Mouse (Mus musculus) spleen, postnatal 10 days (tissue): Measurements from ENCODE around the gene Gpr132.
"Not testable (repeated sequence)": the region's sequence is repeated elsewhere in the genome, so short reads cannot be mapped to it uniquely, and the experiment has no call there.

ENCODE experiments used
- DNase-seq, 2 experiments: peaks; one replicate each; pipeline ENCODE4 v3.0.0; 2021 to 2022; ENCODE audit warnings: low spot score in 2 of 2

Gene Gpr132

GRCm38 (mm10) chr12:112854610-112855333, 13.3 kb downstream of the Gpr132 start:
- peak in 1 of 2 experiments; percentile 67 for DNase-seq

DNA sequence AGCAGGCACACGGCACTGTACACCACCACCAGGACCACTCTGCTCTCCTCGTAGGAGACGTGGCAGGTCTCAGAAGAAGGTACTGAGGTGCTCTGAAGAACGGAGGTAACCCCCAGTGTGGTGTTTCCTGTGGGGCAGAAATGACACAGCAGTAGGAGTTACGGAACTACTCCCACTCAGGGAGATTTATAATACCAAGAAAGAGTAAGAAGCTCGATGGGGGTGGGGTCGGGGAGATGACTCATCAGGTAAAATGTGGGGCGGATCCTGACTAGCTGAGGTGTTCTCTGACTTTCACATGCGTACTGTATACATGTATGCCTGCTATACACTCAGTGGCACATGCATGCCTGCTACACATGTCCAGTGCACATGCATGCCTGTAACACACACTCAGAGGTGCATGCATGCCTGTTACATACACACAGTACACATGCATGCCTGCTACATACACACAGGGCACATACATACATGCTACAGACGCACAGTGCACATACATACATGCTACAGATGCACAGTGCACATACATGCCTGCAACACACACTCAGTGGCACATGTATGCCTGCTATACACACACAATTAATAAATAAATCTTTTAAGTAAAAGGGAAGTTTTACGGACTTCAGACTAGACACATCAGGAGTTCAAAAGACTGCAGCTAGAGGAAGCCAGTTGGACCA, 14.8 kb downstream of the Gpr132 start:
- no peak for DNase-seq

DNA sequence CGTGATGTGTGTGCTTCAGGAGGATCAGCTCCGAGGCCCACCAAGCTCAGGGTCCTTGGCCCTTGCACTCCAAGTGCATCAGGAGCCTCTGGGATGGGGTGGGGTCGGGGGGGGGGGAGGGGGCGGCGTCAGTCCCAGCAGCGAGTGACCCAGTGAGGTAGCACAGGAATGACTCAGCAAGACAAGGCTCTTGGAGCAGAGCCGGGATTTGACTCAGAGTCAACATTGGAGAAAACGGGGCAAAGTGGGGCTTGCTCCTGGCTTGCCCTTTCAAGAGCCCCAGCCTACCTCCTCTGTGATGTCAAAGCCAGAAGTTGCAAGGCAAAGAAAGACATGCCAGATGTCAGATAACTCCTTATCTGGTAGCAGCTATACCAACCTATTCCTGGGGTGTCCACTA, 16.9 kb downstream of the Gpr132 start:
- no peak for DNase-seq

DNA sequence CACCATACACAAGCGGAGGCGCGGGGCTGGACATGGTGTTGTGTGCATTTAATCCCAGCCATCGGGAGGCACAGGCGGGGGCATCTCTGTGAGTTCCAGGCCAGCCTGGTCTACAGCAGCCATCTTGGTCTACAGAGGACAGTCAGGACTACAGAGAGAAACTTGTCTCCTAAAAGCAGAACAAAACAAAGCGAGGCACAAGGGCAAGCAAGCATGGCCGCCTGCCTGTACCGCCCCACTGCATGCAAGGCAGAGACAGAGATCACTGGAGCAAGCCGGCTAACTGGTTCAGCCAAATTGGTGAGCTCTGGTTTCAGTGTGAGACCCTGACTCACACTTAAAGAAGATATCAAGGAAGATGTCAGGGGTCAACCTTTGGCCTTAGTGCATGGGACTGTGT, 17.7 kb downstream of the Gpr132 start:
- DNase-seq: no peak

- DNase-seq: no peak
Measured at GRCm38 (mm10) chr12:112849235-112850022, 18.6 kb downstream of the Gpr132 start.

GRCm38 (mm10) chr12:112847880-112848279, 20.1 kb downstream of the Gpr132 start:
- DNase-seq: no peak

GRCm38 (mm10) chr12:112843803-112844202, 24.2 kb downstream of the Gpr132 start:
- DNase-seq: peak; percentile 83 to 94

DNA sequence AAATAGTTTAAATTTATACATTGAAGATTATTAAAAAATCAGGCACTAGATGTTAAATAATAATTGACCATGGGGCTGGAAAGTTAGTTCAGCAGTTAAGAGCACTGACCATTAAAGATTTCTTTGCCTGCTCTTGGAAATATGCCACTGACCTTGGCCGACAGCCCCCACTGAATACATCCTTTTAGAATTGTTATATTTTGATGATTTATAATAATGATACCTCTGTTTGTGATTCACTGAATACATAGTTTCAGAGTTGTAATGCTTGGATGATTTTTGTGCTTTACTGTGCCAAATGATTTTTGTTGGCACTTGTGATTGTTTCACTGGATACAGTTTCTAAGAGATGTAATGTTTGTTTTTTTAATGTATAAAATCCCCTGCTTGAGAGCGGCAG, 25.9 kb downstream of the Gpr132 start:
- not testable (repeated sequence) for DNase-seq

GRCm38 (mm10) chr12:112841338-112841892, 26.6 kb downstream of the Gpr132 start:
- not testable (repeated sequence) for DNase-seq

DNA sequence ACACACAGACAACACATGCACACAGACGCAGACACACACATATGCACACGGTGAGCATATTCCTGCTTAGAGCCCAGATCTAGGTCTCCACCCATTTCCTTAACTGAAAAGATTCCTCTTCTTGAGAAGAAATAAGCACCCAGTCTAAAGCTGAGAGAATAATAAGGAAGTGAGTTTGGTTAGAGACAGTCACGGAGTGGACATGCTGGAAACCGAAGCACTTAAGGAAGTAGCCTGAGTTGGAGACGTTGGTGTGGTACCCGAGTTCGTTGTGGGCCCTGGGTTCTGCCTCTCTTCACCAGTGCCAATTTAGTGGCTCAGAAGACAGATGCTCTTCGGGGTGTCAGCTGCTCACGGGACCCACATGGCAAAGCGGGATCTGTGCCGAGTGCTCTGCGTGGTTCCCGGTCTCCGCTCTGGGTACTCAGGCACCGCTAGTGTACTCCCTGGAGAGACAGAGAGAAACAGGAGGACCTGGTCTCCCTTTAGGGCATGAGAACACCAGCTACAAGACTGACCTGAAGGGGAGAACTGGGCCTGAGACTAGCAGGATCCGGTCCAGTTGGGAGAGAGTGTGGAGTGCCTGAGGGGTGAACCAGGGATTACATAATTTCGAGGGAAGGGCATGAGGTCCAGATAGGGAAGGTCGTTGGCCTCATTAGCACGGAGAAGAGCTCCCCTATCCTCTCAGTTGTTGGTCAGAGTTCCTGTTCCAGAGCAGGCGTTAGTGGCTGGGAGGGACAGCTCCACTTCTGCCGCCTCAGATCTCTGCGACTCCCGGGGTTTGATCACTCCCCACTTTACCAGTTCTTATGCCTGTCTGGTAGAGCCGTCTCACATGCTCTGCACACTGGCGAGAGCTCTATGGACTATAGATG, 27.6 kb downstream of the Gpr132 start:
- DNase-seq: no peak

DNA sequence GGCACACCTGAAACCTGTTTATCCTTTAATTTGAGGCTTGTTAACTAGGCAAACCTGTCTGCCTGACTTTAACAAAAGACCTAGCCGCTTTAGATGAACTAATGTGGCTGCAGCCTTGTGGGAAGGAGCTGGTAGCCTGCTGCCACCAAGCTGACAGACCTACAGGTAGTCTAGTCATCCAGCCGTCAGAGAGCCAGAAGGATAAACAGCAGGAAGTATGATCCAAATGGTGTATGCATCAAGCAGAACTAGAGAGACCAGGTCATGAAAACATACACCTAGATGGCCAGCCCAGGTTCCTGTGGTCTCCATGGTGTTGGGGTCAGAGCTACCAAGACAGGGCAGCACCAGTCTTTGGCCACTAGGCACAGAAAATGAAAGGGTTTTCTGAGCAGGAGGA, 33.0 kb downstream of the Gpr132 start:
- no peak for DNase-seq

- DNase-seq: no peak
Measured at GRCm38 (mm10) chr12:112833527-112833926, 34.5 kb downstream of the Gpr132 start.

- DNase-seq: no peak
Measured at GRCm38 (mm10) chr12:112832411-112832810, 35.6 kb downstream of the Gpr132 start.

DNA sequence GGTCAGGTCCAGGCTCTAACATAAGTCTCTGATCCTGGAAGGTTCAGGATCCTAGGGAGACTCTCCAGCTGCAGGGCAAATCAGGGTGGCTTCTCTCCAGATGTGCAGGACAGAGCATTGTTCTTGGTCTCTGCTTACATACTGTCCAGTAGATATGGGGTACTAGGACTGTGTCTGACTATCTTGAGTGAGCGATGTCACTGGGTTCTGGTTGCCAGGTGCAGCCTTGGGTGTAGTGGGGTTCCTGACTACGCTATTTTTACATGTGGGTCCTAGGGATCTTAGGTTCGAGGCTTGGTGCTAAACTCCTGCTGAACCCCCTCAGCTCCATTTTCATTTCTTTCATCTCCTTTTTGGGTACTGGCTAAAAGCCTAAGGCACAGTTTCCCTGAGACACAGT, 37.5 kb downstream of the Gpr132 start:
- no peak for DNase-seq

- DNase-seq: no peak
Measured at GRCm38 (mm10) chr12:112830141-112830540, 37.9 kb downstream of the Gpr132 start.

DNA sequence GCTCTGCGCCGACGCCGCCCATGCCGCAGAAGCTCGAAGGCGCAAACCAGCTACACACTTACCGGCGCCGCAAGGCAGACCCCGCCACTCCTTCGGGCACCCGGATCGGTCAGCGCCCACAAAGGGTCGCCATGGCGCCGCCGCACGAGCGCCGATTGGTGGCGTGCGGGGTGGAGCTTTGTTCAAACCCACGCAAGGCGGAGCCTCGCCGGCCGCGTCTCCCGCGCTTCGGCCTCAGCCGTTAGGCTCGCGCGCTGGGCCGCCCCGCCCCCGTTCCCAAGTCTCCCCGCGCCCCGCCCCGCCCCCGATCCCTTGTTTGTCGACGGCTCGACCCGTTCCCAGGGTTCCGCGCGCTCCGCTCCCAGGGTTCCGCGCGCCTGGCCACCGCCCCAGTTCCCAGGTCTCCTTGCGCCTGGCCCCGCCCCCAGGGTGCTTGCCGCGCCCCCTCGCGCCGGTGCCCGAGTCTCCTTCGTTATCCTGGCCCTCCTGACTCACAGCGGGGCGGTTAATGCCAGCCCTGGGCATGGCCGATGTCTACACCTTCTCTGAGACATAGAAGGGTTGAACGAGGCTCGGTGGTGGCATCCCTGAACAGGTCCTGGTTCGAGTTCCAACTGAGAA, 38.7 kb downstream of the Gpr132 start, which contains the start of gene Cdca4:
Gene Cdca4, minus strand, starts transcription at position 180 of the 621 bp plus-strand sequence.
- DNase-seq: peak; percentile 97 to 99

DNA sequence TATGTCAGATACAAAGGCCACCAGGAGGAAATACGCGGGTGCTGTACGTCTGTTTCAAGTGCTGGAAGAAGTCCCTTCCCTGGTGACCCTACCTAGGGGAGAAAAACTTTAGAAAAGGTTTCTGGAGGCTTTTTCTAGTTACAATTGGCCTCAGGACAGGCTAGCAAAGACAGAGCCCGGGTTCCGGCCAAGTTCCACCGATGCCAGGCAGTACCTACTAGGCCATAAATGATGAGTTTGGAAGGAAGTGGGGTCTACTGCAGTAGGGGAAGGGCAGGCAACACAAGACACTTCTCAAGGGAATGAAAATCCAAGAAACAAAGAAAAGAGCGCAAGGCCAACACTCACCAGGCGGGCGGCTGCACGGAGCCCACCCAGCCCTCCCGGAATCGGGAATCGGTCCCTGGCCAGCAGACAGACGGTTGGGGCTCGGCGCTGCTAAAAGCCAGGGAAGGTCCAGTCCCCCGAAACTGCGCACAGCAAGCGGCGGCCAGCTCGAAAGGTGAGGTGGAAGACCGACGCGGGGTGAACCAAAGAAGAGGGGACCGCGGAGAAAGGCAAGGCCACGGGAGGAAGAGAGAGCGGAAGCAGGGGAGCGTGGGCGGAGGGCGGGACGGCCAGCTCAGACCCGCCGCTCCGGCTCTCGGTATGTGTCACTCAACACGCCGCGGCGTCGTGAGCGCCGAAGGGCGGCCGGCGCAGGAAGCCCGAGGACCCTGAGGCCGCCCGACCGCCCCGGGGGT, 39.4 kb downstream of the Gpr132 start:
- DNase-seq: peak; percentile 47 to 83

GRCm38 (mm10) chr12:112825901-112826300, 42.1 kb downstream of the Gpr132 start:
- DNase-seq: no peak

GRCm38 (mm10) chr12:112823221-112823620, 44.8 kb downstream of the Gpr132 start:
- DNase-seq: peak in 1 of 2 experiments; percentile 33

GRCm38 (mm10) chr12:112822676-112823075, 45.4 kb downstream of the Gpr132 start:
- no peak for DNase-seq
